Mouse (Mus musculus): ENCODE data around the gene Med12l. TPM values are rescaled to one million over a fixed set of nuclear protein-coding genes. Genes with fewer than 3 reads are reported as not detected.

Med12l gene
- polyA plus RNA-seq, 1 experiment from 2014 or later = 1.0 TPM

GRCm38 (mm10) chr3:59197329-59197948, 191.8 kb downstream of the Med12l start:
- no peaks in the 10 kb centered on the region for H3K36me3 ChIP-seq
- H3K27ac ChIP-seq = no peak overlapping the region
- DNase-seq (ENCODE audit: low spot score) = no peak
- H3K4me1 ChIP-seq = no peaks in the 10 kb centered on the region
- no peaks in the 10 kb centered on the region for H3K9me3 ChIP-seq (replicated peaks)
- no peak overlapping the region for H3K4me3 ChIP-seq
- H3K27me3 ChIP-seq (ENCODE audit: low read depth, poor library complexity, severe bottlenecking) = no peaks in the 10 kb centered on the region
- 90% methylated on average over 4 of the region's 4 CpGs for WGBS

- Histone ChIP-seq H3K9me3 (replicated peaks) (no peaks in the 10 kb centered on the region), H3K4me1 (peaks cover 20% of the 10 kb centered on the region), H3K27me3 (ENCODE audit: low read depth, poor library complexity, severe bottlenecking) (no peaks in the 10 kb centered on the region), H3K4me3 (no peak overlapping the region), H3K36me3 (no peaks in the 10 kb centered on the region), H3K27ac (no peak overlapping the region)
- 81% methylated on average over 8 of the region's 8 CpGs for WGBS
- no peak for DNase-seq (ENCODE audit: low spot score)
Observed at GRCm38 (mm10) chr3:59203802-59204520, 198.3 kb downstream of the Med12l start.

GRCm38 (mm10) chr3:59204719-59205503, 199.3 kb downstream of the Med12l start:
- DNase-seq (ENCODE audit: low spot score) = no peak
- H3K4me1 ChIP-seq = peaks cover 20% of the 10 kb centered on the region
- no peaks in the 10 kb centered on the region for H3K9me3 ChIP-seq (replicated peaks)
- H3K27ac ChIP-seq = 0 out of 2 replicates have a peak overlapping the region, but pooled peaks have one; percentile 9
- H3K36me3 ChIP-seq = no peaks in the 10 kb centered on the region
- no peaks in the 10 kb centered on the region for H3K27me3 ChIP-seq (ENCODE audit: low read depth, poor library complexity, severe bottlenecking)
- no peak overlapping the region for H3K4me3 ChIP-seq
- WGBS = 68% methylated on average over 11 of the region's 11 CpGs

GRCm38 (mm10) chr3:59205941-59206340, 200.3 kb downstream of the Med12l start:
- WGBS = 90% methylated on average over 4 of the region's 4 CpGs
- Histone ChIP-seq H3K9me3 (replicated peaks) (no peaks in the 10 kb centered on the region), H3K4me1 (peaks cover 20% of the 10 kb centered on the region), H3K36me3 (no peaks in the 10 kb centered on the region), H3K27me3 (ENCODE audit: low read depth, poor library complexity, severe bottlenecking) (no peaks in the 10 kb centered on the region), H3K27ac (0 out of 2 replicates have a peak overlapping the region, but pooled peaks have one; percentile 9), H3K4me3 (no peak overlapping the region)
- DNase-seq (ENCODE audit: low spot score) = no peak

- DNase-seq (ENCODE audit: low spot score) = peak; percentile 40
- H3K4me3 ChIP-seq = no peak overlapping the region
- 64% methylated on average over 4 of the region's 4 CpGs for WGBS
- no peaks in the 10 kb centered on the region for H3K27me3 ChIP-seq (ENCODE audit: low read depth, poor library complexity, severe bottlenecking)
- H3K9me3 ChIP-seq (replicated peaks) = no peaks in the 10 kb centered on the region
- no peak overlapping the region; the same call in 1 of the 2 replicates for H3K27ac ChIP-seq
- H3K4me1 ChIP-seq = peaks cover 20% of the 10 kb centered on the region
- H3K36me3 ChIP-seq = no peaks in the 10 kb centered on the region
Observed at GRCm38 (mm10) chr3:59208650-59209548, 203.3 kb downstream of the Med12l start.

- no peaks in the 10 kb centered on the region for H3K27me3 ChIP-seq (ENCODE audit: low read depth, poor library complexity, severe bottlenecking)
- DNase-seq (ENCODE audit: low spot score) = no peak
- H3K36me3 ChIP-seq = no peaks in the 10 kb centered on the region
- H3K4me3 ChIP-seq = no peak overlapping the region
- 85% methylated on average over 8 of the region's 8 CpGs for WGBS
- no peaks in the 10 kb centered on the region for H3K9me3 ChIP-seq (replicated peaks)
- no peak overlapping the region for H3K27ac ChIP-seq
- H3K4me1 ChIP-seq = peaks cover 12% of the 10 kb centered on the region
Observed at GRCm38 (mm10) chr3:59210089-59210488, 204.5 kb downstream of the Med12l start.

GRCm38 (mm10) chr3:59210727-59211126, 205.1 kb downstream of the Med12l start, which contains the start of gene P2ry13:
Gene P2ry13, minus strand, starts transcription at chr3:59210882.
- Histone ChIP-seq H3K4me3 (no peak within 1 kb of the TSS), H3K36me3 (no peaks in the 10 kb centered on the region), H3K27ac (no peak within 1 kb of the TSS), H3K4me1 (peaks cover 7% of the 10 kb centered on the region), H3K27me3 (ENCODE audit: low read depth, poor library complexity, severe bottlenecking) (no peaks in the 10 kb centered on the region), H3K9me3 (replicated peaks) (no peaks in the 10 kb centered on the region)
- no peak for DNase-seq (ENCODE audit: low spot score)
- WGBS = 89% methylated on average over 6 of the region's 6 CpGs

- Histone ChIP-seq H3K4me1 (peaks cover 7% of the 10 kb centered on the region), H3K36me3 (no peaks in the 10 kb centered on the region), H3K4me3 (no peak overlapping the region), H3K27ac (no peak overlapping the region), H3K9me3 (replicated peaks) (no peaks in the 10 kb centered on the region), H3K27me3 (ENCODE audit: low read depth, poor library complexity, severe bottlenecking) (no peaks in the 10 kb centered on the region)
- DNase-seq (ENCODE audit: low spot score) = no peak
- WGBS = 92% methylated on average over 8 of the region's 8 CpGs
Observed at GRCm38 (mm10) chr3:59211784-59212183, 206.2 kb downstream of the Med12l start.

- Histone ChIP-seq H3K9me3 (replicated peaks) (no peaks in the 10 kb centered on the region), H3K4me3 (no peak overlapping the region), H3K36me3 (no peaks in the 10 kb centered on the region), H3K4me1 (peaks cover 7% of the 10 kb centered on the region), H3K27me3 (ENCODE audit: low read depth, poor library complexity, severe bottlenecking) (no peaks in the 10 kb centered on the region), H3K27ac (no peak overlapping the region)
- no peak for DNase-seq (ENCODE audit: low spot score)
Observed at GRCm38 (mm10) chr3:59212404-59212803, 206.8 kb downstream of the Med12l start.

- Histone ChIP-seq H3K27me3 (ENCODE audit: low read depth, poor library complexity, severe bottlenecking) (no peaks in the 10 kb centered on the region), H3K4me1 (no peaks in the 10 kb centered on the region), H3K9me3 (replicated peaks) (no peaks in the 10 kb centered on the region), H3K27ac (no peak overlapping the region), H3K4me3 (no peak overlapping the region), H3K36me3 (no peaks in the 10 kb centered on the region)
- DNase-seq (ENCODE audit: low spot score) = no peak
- WGBS = 93% methylated on average over 10 of the region's 10 CpGs
Observed at GRCm38 (mm10) chr3:59217211-59217610, 211.6 kb downstream of the Med12l start.

- no peak overlapping the region for H3K4me3 ChIP-seq
- DNase-seq (ENCODE audit: low spot score) = no peak
- H3K9me3 ChIP-seq (replicated peaks) = no peaks in the 10 kb centered on the region
- no peaks in the 10 kb centered on the region for H3K4me1 ChIP-seq
- H3K27ac ChIP-seq = no peak overlapping the region
- H3K36me3 ChIP-seq = no peaks in the 10 kb centered on the region
- WGBS = 87% methylated on average over 2 of the region's 2 CpGs
- H3K27me3 ChIP-seq (ENCODE audit: low read depth, poor library complexity, severe bottlenecking) = no peaks in the 10 kb centered on the region
Observed at GRCm38 (mm10) chr3:59219326-59219725, 213.7 kb downstream of the Med12l start.

GRCm38 (mm10) chr3:59222303-59222702, 216.7 kb downstream of the Med12l start:
- DNase-seq (ENCODE audit: low spot score) = no peak
- 94% methylated on average over 2 of the region's 2 CpGs for WGBS
- H3K27me3 ChIP-seq (ENCODE audit: low read depth, poor library complexity, severe bottlenecking) = no peaks in the 10 kb centered on the region
- H3K4me1 ChIP-seq = no peaks in the 10 kb centered on the region
- H3K9me3 ChIP-seq (replicated peaks) = no peaks in the 10 kb centered on the region
- no peak overlapping the region for H3K4me3 ChIP-seq
- H3K27ac ChIP-seq = no peak overlapping the region
- no peaks in the 10 kb centered on the region for H3K36me3 ChIP-seq

Measured in limb, embryonic 10.5 days (tissue).